Mouse (Mus musculus) layer of hippocampus, adult 9-10 months (tissue): Measurements from ENCODE around the gene Mettl7a2.
"Not testable (repeated sequence)": the region's sequence is repeated elsewhere in the genome, so short reads cannot be mapped to it uniquely, and the experiment has no call there.

Source experiments
- DNase-seq: peaks from one replicate; pipeline ENCODE4 v3.0.0; 2022; ENCODE audit warnings: low spot score

The Mettl7a2 gene

DNA sequence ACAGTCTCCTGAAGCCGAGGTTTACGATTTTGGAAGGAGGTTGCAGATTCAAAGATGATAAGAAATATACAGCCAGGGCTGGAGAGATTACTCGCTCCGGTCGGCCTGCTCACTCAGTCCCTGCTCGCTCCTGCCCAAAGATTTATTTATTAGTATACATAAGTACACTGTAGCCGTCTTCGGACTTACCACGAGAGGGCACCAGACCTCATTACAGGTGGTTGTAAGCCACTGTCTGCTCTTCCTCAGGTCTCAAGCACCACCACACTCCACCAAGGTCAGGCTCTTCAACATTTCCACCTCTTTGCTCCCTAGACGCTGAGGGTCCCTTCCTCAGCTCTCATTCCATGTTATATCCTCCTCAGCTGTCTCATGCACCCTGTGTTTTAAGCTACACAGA lies 15.2 kb upstream of the Mettl7a2 start:
- not testable (repeated sequence) for DNase-seq

DNA sequence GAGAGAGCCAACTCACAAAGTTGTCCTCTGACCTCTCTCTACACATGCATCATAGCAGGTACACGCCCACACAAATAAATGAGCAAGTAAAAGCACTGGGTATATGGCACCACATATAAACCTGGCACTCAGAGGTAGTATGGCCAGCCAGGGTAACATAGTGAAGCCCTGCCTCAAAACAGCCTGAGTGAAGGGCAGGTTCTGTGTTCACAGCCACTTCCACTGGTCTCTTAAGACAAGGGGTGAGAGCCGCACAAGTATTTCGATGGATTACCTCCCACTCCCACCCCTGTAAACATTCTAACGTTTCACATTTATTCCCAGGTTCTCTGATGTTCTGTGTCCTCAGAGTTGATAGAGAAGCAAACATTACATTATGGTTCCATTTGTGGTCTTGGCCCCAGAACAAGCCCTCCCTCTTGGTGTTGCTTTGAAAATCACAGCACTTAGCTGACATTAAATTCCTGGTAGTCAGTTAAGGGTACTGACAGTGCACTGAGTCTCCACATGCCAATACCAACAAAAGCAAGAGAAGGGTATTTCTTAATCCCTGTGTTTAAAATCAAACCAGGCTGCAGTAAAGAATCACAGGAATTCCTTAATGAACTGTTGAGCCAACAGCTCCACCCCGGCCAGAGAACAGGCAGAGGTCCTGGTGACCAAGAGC lies 11.6 kb upstream of the Mettl7a2 start:
- DNase-seq: not testable (repeated sequence)

DNA sequence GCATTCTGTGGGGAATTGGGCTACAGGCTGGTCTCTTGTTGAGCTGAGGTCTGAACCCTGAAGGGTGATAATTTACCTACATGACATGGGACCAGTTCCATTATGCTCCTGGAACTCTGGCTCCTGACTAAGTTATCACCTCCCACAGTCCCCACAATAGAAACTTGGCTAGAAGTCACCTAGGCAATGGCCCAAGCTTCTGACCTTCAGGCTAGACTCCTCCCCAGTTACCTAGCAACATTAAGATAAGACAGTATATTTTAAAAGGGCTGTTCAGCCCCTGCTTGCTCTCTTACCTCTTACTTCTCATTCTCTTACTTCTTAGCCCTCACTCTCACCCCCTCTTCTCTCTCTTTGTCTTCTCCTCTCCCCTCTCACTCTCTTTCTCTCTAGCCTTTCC lies 7.5 kb upstream of the Mettl7a2 start:
- no peak for DNase-seq

DNA sequence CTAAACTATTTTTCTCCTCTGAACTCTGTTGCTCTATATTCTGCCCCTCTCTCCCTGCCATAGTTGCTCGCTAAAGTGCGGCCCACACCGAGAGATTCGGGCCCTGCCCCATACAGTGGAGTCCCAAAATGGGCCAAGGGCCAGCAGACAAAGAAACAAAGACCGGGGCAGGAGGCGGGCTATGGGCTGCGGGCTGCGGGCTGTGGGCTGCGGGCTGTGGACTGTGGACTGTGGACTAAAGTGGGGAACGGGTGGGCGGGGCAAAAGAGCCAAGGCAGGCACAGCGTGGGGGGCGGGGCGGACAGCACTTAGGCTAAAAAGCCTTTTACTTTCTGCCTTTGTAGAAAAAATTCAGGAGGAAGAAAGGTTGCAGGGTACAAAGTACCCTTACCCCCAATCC lies 6.2 kb upstream of the Mettl7a2 start:
- no peak for DNase-seq

DNA sequence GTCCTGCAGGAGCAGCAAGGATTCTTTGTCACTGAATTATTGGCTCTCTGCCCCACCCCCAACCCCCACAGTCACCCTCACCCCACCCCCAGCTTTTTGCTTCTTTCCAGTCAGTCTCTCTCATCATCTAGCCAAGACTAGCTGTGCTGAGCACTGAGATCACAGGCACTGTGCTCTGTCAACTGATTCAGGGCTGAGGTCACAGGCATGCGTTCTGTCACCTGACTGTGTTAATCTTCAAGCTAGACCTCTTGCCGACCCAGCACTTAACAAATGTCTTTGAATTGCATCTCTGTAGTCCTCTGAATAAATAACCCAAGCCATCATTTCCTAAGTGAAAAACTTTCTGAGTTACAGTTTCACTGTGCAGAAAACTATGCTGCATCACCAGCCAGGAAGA lies 3.5 kb upstream of the Mettl7a2 start:
- no peak for DNase-seq

DNA sequence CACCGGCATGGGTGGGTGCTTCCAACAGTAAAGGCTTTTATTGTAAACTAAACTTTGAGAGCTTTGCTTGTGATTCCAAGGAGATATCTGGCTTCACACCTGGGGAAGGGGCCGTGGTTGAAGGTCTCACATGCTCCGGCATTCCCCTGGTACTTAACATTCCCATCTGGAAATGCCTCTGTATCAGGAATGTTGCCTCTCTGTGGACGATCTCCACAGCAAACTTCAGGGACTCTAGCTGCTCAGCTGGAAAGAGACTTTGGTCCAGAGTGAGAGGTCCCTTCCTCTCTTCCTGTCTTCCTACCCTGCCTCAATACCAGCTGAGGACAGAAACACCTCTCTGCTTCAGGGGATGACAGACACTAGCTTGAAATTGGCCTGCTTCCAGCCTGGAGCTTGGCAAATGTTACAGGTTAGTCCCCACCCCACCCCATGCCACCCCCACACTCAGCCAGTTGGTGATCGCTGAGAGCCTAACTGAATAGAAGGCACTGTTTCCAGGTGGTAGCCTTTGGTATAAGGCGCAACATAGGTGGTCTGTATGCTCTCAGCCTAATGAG lies 1.4 kb upstream of the Mettl7a2 start:
- DNase-seq: no peak

DNA sequence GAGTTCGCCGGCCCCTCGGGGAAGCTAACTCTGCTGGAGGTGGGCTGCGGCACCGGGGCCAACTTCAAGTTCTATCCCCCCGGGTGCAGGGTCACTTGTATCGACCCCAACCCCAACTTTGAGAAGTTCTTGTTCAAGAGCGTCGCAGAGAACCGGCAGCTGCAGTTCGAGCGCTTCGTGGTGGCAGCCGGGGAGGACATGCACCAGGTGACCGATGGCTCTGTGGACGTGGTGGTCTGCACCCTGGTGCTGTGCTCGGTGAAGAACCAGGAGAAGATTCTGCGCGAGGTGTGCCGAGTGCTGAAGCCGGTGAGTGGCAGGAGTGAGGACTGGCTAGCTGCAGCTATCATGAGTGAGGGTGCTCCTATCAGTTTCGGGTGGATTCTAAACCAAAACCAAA lies 399 bp downstream of the Mettl7a2 start:
- not testable (repeated sequence) for DNase-seq

DNA sequence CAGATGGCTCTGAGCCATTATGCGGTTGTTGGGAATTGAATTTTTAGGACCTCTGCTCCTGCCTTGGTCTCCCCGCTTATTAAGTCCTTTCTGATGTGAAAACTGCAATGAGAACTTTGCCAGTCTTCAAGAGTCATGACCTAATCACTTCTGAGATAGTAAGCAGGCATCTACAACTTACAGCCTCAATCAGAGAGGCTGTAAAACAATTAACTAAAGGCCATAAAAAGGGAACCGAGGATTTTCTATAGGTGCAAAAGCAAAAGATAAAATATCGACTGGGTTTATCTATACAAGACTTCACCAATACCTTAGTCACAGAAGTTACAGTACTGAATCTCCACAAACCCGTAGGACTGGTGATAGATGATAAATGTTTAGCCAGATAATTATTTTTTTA lies 2.9 kb downstream of the Mettl7a2 start:
- DNase-seq: no peak

DNA sequence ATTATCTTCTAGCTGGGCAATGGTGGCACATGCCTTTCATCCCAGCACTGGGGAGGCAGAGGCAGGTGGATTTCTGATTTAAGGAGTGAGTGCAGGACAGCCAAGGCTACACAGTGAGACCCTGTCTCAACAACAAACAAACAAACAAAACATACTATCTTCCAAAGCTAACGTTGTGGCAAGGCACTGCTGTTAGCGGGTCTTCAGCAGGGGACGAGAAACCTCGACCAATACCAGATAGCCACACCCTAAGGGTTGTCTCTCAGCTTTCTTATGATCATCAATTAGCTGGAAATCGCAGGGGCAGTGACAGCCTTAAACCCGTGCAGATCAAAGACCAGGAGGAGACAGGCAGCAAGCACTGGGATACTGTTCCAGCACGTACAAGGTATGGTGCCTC lies 11.2 kb downstream of the Mettl7a2 start, which contains the start of gene Higd1c:
TSS of gene Higd1c (plus strand) at position 301 of the 400 bp plus-strand sequence.
- DNase-seq: no peak

DNA sequence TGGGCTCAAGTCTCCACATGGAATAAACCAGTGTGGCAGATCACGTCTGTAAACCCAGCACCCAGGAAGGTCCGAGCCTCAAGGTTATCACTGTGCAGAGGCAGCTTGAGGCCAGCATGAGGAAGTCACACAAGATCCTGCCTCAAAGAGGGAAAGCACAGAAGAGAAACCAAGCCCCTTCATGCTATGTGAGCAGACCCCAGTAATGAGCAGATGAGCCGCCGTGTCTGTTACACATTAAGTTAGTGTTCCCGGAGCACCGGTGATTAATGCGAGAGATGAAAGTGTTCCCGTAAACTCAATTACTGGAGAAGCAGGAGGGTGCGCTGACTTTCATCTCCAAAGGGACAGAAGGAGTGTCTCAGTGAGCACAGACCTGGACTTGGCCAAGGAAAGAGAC lies 13.0 kb downstream of the Mettl7a2 start:
- not testable (repeated sequence) for DNase-seq

DNA sequence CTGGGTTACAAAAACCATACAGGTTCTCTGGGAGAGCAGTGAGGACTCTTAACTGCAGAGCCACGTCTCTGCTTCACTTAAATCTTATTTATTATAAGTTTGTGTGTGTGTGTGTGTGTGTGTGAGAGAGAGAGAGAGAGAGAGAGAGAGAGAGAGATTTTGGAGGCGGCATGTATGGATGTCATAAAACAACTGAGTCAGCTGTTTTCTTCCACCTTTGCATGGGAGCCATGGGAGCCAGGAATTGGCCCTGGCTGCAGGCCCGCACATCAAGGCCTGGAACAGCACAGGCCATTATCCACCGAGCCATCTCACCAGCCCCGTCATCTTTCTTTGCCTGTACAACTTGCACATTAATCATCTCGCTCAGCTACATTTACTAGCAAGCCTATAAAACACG lies 14.1 kb downstream of the Mettl7a2 start:
- DNase-seq: no peak

DNA sequence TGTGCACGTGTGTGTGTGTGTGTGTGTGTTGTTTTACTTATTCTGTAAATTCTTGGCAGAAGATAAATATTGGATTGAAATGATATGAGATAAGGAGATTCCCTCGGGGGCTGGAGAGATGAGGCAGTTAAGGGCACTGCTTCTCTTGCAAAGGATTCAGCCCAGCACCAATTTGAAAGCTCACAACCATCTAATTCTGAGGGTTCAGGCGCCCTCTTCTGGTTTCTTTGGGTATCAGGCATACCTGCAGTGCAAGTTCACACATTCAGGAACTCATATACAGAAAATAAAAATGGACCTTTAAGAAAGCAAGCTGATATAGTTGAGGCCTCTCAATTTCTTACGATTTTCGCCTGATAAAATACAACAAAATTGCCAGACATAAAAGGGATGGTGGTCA lies 22.1 kb downstream of the Mettl7a2 start:
- peak; percentile 72 for DNase-seq

DNA sequence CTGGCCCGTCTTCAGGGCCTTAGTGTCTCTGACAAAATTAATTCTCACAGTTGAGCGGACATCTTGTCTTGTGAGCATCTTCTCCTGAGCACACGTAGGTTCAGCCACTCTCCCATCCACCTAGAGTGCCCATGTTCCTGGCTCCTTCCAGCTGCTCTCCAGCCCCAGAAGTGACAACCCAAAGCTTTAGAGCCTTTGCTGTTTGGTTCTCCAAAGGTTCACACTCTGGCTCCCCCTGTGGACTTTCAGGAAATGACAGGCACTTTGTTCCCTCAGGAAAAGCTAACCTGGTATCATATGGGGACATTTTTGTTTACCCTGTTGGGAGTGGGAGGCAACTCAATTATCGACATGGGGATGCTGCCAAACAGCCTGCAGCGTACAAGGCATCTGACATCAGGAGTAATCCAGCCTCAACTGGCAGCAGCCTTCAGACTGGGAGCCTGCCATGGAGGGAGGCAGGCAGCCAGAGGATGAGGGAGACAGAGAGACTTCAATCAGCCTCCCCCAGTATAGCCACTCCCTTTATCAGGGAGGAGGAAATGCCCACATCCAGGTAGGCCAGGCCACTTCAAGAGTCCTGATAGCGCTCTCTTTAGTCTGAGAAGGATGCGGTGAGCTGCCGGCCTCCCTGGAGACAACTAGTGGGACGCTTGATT lies 25.0 kb downstream of the Mettl7a2 start:
- DNase-seq: peak; percentile 6

DNA sequence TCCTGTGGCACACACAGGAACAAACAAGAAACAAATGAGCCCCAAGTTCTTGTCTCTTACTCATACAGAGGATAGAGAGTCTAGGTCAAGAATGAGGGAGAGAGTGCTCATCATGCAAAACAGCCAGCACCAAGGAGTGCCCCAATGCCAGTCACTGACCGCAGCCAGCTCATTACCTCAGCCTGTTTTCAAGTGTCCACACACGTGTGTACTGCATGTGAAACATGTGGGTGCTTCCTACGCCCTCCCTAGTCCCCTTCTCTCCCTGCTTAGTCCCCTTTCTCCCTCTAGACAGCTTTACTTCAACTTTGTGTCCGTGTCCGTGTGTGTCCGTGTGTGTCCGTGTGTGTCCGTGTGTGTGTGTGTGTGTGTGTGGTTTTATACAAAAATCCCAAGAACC lies 26.7 kb downstream of the Mettl7a2 start:
- no peak for DNase-seq

DNA sequence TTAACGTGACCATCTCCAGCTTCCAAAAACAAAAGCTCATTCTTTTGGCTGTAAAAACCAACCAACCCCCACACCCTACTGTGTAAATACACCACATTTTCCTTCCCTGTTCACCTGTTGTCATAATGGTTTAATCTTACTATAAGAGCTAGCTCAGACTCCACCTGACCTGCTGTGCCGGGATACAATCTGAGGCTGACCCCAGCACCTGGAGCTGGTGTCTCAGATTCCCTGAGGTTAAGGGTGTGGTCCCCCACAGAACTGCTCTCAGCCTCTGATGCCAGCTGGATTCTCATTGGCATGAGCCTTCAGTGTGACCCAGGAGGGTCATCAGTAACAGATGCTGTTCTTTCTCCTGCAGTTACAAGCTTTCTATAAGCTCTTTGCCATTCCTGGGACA lies 27.1 kb downstream of the Mettl7a2 start:
- no peak for DNase-seq

DNA sequence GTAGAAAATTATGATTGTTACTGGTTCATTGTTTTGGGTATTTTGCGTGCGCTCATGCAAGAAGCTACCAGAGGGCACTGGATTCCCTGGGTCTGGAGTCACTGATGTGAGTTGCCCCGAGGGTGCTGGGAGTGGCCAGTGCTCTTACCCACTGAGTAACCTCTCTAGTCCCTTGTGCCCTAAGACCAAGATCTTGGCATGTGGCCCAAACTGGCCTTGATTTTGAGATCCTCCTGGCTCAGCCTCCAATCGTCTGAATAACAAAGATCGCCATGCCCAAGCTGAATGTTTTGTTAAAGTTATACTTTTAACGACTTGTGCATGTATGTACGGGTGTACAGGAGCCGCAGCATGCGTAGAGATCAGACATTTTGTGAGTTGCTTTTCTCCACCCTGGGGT lies 32.7 kb downstream of the Mettl7a2 start:
- no peak for DNase-seq

DNA sequence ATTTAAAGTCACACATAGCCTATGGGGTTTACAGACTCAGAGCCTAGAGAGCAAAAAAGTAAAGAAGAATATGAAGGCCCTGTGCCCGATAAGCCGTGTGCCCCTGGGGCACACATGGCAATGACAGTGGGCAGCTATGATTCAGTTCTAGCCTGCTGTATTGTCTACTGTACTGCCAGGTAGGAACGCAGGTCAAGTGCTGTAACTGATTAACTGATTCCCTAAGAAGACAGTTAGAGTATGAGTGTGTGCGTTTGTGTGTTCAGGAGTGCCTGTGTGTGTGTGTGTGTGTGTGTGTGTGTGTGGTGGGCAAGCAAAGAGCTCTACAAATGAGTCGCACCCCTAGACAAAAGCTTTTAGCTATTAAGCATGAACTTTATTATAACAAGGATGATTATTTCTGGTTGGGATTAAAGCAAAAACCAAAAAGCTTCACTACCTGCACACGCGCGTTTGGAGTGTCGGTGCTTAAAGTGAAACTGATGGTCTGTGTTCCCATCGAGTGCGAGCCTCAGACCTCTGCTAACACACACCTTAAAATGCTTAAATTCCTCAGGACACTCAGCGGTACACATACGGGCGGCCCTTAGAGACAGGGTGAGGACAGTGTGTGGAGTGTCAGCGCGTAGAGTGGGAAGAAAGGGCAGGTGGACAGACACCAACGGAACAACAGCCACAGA lies 34.7 kb downstream of the Mettl7a2 start:
- DNase-seq: no peak

DNA sequence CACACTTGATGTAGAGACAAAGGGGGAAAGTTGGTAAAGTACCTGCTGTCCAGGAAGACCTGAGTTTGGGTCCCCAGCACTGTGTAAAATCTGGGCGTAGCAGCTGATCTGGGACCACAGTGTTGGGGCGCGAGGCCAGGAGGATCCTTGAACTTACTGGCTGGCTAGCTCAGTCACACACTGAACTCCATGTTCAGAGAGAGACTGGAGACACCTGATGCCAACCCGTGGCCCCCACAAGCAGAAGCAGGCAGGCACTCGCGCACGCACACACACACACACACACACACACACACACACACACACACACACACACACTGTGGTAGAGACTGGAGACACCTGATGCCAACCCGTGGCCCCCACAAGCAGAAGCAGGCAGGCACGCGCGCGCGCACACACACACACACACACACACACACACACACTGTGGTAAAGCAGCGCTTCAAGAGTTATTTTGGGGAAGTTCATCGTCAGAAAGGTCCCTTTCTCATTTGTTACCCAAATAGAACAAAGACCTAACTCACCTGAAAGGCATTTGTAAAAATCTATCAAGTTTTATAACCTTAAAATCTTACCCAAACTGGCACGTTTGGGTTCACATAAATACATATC lies 35.3 kb downstream of the Mettl7a2 start:
- DNase-seq: no peak

DNA sequence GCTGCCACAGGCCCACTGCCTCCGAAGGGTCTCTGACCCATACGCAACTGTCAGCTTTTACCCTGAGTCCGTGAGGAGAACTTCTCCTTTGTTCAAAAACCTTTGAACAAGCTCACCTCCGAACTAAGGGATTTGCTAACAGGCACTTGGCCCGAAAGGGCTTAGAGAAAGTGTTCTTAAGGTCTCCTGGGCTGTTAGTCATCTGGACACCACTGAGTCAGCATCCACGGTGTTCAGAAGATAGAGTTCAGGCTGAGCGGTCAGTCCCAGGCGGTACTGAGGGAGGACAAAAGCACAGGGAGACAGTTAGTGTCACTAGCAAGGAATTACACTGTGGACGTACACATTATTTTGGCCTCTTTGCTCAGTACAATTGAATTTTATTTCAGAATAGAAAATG lies 35.9 kb downstream of the Mettl7a2 start:
- DNase-seq: no peak

DNA sequence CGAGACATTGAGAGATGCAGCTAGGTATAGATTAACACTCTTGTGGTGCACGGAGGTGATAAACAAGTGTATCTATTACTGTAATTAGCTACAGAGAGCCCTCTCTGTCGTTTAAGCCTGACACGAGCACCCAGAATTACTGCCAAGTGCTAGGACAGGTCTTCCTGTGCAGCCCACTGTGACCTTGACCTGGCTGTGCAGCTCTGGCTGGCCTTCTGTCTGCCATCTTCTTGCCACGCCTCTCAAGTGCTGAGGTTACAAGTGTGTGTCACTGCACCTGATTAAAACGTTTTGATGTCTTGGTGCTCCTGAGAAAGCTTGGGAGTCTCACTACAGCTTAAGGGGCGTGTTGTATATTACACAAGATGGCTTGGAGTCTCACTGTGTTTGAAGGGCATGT lies 38.1 kb downstream of the Mettl7a2 start:
- DNase-seq: no peak

DNA sequence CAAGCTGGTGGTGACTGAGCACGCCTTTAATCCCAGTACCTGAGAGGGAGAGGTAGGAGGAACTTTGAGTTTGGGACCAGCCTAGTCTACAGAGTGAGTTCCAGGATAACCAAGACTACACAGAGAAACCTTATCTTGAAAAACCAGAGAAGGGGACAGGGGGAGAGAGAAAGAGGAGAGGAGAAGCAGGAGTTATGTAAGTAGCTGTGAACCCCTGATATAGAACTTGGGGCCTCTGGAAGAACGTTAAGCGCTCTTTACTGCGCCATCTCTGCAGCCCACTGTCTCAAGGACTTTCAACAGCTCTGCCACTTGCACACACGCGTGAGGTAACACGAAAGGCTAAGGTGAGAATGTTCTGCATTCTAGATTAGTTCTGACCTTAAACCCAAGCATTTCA lies 38.6 kb downstream of the Mettl7a2 start:
- DNase-seq: no peak

DNA sequence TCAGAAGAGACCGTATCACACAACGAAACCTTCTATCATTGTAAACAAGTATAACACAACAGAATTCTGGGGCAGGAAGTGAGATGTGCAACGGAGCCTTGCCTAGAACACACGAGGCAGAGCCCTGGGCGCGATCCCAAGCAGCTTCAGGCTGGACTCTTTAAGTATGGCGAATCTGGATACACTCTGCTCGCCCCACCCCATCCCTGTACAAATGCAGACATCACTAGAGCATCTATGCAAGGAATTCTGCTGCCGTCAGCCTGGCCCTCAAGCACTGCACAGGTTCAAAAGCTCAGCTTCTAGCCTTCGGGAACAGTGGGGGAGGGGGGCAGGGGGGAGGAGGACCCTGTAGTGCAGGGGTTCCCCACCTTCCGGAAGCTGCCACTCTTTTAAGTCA lies 40.0 kb downstream of the Mettl7a2 start:
- DNase-seq: no peak

DNA sequence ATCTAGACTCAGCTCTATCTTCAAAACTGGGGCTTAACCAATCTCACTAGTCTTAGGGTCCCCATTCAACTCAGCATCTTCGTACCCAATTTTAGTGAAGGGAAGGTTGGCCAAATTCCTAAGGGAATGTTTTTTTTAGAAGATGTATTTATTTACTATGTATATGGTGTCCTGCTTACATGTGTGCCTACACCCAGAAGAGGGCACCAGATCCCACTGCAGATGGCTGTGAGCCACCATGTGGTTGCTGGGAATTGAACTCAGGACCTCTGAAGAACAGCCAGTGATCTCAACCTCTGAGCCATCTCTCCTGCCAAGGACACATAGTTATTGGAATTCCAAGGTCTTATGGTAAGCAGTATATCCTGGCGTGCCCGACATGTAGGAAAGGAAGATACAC lies 42.6 kb downstream of the Mettl7a2 start:
- no peak for DNase-seq
